Mouse (Mus musculus) layer of hippocampus, postnatal 36 days (tissue): ENCODE measurements around the gene Mcm6. TPM values are rescaled to one million over a fixed set of nuclear protein-coding genes. Genes with fewer than 3 reads are reported as not detected.
"Not testable (repeated sequence)": the region's sequence is repeated elsewhere in the genome, so short reads cannot be mapped to it uniquely, and the experiment has no call there.

Source experiments
- DNase-seq, 2 experiments: peaks; one replicate each; pipeline ENCODE4 v3.0.0; 2022
- total RNA-seq, 2 experiments: library from RNA; stranded (reverse); gene quantifications; 2 replicates each; pipeline ENCODE4 v1.2.3; 2021

Mcm6 gene
- total RNA-seq, 2 experiments from 2014 or later, result 15.5 to 16.4 TPM

DNA sequence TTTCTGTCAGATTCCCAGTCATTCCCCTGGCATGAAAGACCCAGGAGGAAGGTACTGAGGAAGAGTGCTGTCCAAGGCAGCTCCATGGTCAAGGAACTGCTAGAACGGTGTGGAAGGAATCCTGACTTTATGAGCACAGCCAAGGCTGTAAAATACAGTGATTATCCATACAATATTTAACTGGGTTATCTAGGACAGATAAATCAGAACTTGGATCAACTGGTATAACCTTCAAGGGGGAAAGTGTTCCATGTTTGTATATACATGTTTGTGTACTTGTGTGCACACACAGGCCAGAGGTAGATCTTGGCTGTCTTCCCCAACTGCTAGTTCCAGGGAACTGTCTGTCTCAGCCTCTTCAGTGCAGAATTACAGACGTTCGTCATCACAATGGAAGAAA, 31.2 kb downstream of the Mcm6 start, which contains the start of gene Lct:
TSS of gene Lct (minus strand) at position 101 of the 400 bp plus-strand sequence.
- no peak for DNase-seq

GRCm38 (mm10) chr1:128327165-128327564, 32.3 kb downstream of the Mcm6 start:
- no peak for DNase-seq

DNA sequence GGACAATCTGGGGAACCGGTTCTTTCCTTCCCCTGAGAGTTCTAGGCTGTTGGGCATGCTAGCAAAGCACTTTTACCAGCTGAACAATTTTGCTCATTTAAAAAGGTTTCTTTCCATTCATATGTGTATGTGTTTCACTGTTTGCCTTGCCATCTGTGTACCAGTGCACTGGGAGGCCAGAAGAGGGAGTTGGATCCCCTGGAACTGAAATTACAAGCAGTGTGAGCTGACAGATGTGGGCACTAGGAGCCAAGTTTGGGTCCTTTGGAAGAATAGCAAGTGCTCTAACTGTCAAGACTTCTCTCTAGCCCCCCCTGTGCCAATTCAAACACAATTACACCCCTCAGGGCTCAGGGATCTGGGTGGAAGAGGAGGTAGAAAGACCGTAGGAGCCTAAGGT, 34.7 kb downstream of the Mcm6 start:
- no peak for DNase-seq

DNA sequence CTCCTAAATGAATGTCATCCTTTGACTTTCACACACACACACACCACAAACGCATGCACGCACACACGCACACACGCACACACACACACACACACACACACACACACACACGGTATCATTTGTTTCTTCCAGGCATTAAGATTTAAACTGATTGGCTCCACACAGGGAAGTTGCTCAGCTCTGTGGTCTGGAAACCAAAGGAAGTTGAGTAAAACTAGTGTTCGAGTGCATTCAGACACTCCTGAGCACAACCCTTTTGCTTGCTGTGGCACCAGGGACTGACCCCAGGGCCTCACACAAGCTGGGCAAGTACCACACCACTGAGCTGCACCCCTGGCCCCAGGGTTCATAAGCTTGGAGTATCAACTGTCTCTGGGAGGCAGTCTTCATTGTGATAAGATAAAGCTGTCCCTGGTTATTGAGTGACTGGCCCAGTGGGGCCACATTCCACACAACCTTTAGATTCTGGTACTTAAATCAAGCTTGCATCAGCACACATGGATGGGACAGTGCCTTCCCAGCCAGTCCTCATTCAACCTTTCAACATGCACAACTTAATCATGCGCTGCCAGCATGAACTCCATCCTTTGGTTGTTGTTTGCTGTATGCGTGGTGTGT, 36.3 kb downstream of the Mcm6 start:
- DNase-seq, result no peak

- not testable (repeated sequence) for DNase-seq
Measured at GRCm38 (mm10) chr1:128319266-128319665, 40.2 kb downstream of the Mcm6 start.

DNA sequence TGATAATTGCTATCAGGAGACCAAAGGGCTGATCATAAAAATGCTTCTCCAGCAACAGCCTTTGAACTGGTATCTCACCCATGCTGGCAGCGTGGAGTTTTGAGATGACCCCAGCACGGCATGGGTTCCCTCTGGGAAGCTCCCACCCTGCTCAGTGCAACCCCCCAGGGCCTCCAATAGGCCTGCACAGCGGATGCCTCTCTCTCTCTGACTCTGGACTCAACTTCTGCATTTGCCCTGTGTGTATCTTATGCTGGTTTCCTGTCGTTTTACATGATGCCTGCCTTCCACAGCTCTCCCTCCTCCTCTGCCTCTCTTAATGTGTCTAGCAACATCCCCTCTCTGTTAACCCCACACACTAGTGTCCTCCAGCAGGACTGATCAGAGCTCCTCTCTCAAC, 44.8 kb downstream of the Mcm6 start:
- DNase-seq, result no peak

- DNase-seq, result no peak
Measured at GRCm38 (mm10) chr1:128309043-128309442, 50.4 kb downstream of the Mcm6 start.

GRCm38 (mm10) chr1:128303900-128304299, 55.6 kb downstream of the Mcm6 start:
- no peak for DNase-seq

GRCm38 (mm10) chr1:128295717-128296528, 63.5 kb downstream of the Mcm6 start:
- DNase-seq, result no peak

- no peak for DNase-seq
Measured at GRCm38 (mm10) chr1:128295296-128295695, 64.2 kb downstream of the Mcm6 start.

GRCm38 (mm10) chr1:128293524-128293923, 65.9 kb downstream of the Mcm6 start:
- DNase-seq, result no peak

GRCm38 (mm10) chr1:128290295-128290694, 69.2 kb downstream of the Mcm6 start:
- DNase-seq, result peak; percentile 43 to 47

- no peak for DNase-seq
Measured at GRCm38 (mm10) chr1:128285136-128285535, 74.3 kb downstream of the Mcm6 start.

DNA sequence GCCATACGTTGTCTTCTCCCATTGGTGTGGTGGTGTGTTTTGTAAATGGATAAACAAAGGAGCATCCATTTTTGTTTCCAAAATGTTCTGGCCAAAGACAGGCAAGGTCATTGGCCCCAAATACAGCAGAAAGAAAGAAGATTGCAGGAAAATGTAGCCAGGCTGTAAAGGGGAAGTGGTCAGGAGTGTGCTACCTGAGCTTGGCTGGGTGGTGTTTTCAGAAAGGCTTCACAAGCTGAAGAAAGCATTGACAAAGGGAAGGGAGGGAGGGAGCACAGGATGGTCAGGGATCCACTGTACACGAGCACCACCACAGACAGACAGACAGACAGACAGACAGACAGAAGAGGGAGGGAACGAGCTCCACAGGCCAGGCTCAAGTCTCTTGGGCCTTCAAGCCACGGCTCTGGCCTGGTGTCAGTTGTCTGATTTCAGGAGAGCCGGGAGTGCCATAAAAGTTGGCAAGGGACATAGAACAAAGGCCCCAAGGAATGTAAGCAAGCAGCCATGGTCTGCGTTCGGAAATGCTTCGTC, 75.2 kb downstream of the Mcm6 start:
- DNase-seq, result no peak

GRCm38 (mm10) chr1:128282924-128283323, 76.5 kb downstream of the Mcm6 start:
- DNase-seq, result no peak

- no peak for DNase-seq
Measured at GRCm38 (mm10) chr1:128281753-128282152, 77.7 kb downstream of the Mcm6 start.

Other genes with a start within 250 kb of the Mcm6 start
- gene Ubxn4, start 115.7 kb downstream of the Mcm6 start, total RNA-seq, result 10 to 100 TPM; 58.6 to 66.6 TPM
- gene Lct, start 31.3 kb downstream of the Mcm6 start, total RNA-seq, result 10 to 100 TPM; 58.3 to 71.0 TPM
- gene Dars, start 57.7 kb upstream of the Mcm6 start, total RNA-seq, result 10 to 100 TPM; 68.6 to 72.3 TPM
- gene Cxcr4, start 232.6 kb upstream of the Mcm6 start, total RNA-seq, result 1 to 10 TPM; 5.9 to 6.1 TPM